Mouse (Mus musculus) stomach, postnatal 0 days (tissue): ENCODE measurements around the gene Adam10.

ENCODE experiments used
- CTCF ChIP-seq: IDR thresholded peaks from 2 replicates; pipeline ENCODE4 v1.5.1; 2016; ENCODE audit warnings: antibody characterized with exemption, low read depth, mild to moderate bottlenecking, moderate library complexity
- EP300 ChIP-seq: optimal IDR thresholded peaks from 2 replicates; pipeline ENCODE3; 2016; ENCODE audit warnings: antibody characterized with exemption

GRCm38 (mm10) chr9:70690579-70690978 lies 11.8 kb downstream of the Adam10 start:
- no peak for TF ChIP-seq CTCF
- TF ChIP-seq EP300 = no peak
